Comparison of ENCODE assay signal across 12 mouse cellular contexts in genomic region chr3:130607924-130608323, GRCm38 (mm10). TPM values are rescaled to one million over a fixed set of nuclear protein-coding genes. Genes with fewer than 3 reads are reported as not detected.
DNase-seq lines count a peak whose midpoint lies in the region; ATAC-seq and TF ChIP-seq lines count a peak whose summit lies in the region.
"Had no signal": no experiment of that assay in that cellular context is flagged by ENCODE, and none has a peak within 500 bp of the region (broad histone marks: within the 10 kb centered on the region; RNA-seq: fewer than 3 reads in every experiment).

No protein-coding gene starts in this region.

- peak; percentile 10 for DNase-seq in forebrain, postnatal 0 days
- DNase-seq in forebrain, embryonic 11.5 days (ENCODE audit: low spot score): no peak
- DNase-seq in liver, postnatal 0 days: no peak
- no peak for DNase-seq in liver, embryonic 11.5 days (ENCODE audit: low spot score)
- DNase-seq in embryo, embryonic 11 days: peak; percentile 21
- DNase-seq in lung, postnatal 36 days: peak; percentile 34
- no peak for DNase-seq in MN1 (ENCODE audit: low spot score)
- DNase-seq in heart, postnatal 4 days: no peak
- DNase-seq: cerebellum, adult 9-10 months had no signal

- 91% methylated on average over 2 of the region's 2 CpGs for WGBS in forebrain, postnatal 0 days
- WGBS in forebrain, embryonic 11.5 days: 80% methylated on average over 2 of the region's 2 CpGs
- WGBS in liver, postnatal 0 days (ENCODE audit: insufficient replicate concordance): 76% methylated on average over 2 of the region's 2 CpGs
- 72% methylated on average over 2 of the region's 2 CpGs for WGBS in liver, embryonic 11.5 days

- no peak overlapping the region for H3K4me2 ChIP-seq in forebrain, postnatal 0 days (ENCODE audit: low read depth)
- H3K4me2 ChIP-seq in forebrain, embryonic 11.5 days (ENCODE audit: low read depth, low read length, severe bottlenecking): no peak overlapping the region
- no peak overlapping the region for H3K4me2 ChIP-seq in liver, postnatal 0 days (ENCODE audit: low read depth, low read length)
- no peak overlapping the region for H3K4me2 ChIP-seq in liver, embryonic 11.5 days
- H3K4me2 ChIP-seq: liver, embryonic 15.5 days had no signal

- ATAC-seq in forebrain, postnatal 0 days: no peak
- no peak for ATAC-seq in forebrain, embryonic 11.5 days (replicated peaks; ENCODE audit: low FRiP score)
- no peak for ATAC-seq in liver, postnatal 0 days
- no peak for ATAC-seq in liver, embryonic 11.5 days (replicated peaks; ENCODE audit: low FRiP score)

- no peaks in the 10 kb centered on the region for H3K9me3 ChIP-seq in forebrain, postnatal 0 days (ENCODE audit: low read length)
- H3K9me3 ChIP-seq in forebrain, embryonic 11.5 days (ENCODE audit: control insufficient read depth, low read length): no peaks in the 10 kb centered on the region
- H3K9me3 ChIP-seq in liver, postnatal 0 days (ENCODE audit: low read length): no peaks in the 10 kb centered on the region
- H3K9me3 ChIP-seq in liver, embryonic 11.5 days (ENCODE audit: control insufficient read depth, low read length): no peaks in the 10 kb centered on the region
- H3K9me3 ChIP-seq: liver, embryonic 15.5 days had no signal

- no peaks in the 10 kb centered on the region for H3K36me3 ChIP-seq in forebrain, postnatal 0 days (ENCODE audit: insufficient read depth)
- no peaks in the 10 kb centered on the region for H3K36me3 ChIP-seq in forebrain, embryonic 11.5 days (ENCODE audit: control insufficient read depth, insufficient read depth, low read length)
- H3K36me3 ChIP-seq in liver, postnatal 0 days (replicated peaks; ENCODE audit: insufficient read depth, low read length): no peaks in the 10 kb centered on the region
- no peaks in the 10 kb centered on the region for H3K36me3 ChIP-seq in liver, embryonic 11.5 days (ENCODE audit: control insufficient read depth, insufficient read depth, low read length)
- H3K36me3 ChIP-seq: liver, embryonic 15.5 days had no signal

- H3K9ac ChIP-seq in forebrain, postnatal 0 days: no peak overlapping the region
- H3K9ac ChIP-seq in forebrain, embryonic 11.5 days (ENCODE audit: low read length): no peak overlapping the region
- H3K9ac ChIP-seq in liver, postnatal 0 days (replicated peaks): no peak overlapping the region
- no peak overlapping the region for H3K9ac ChIP-seq in liver, embryonic 11.5 days (ENCODE audit: low read depth, low read length)
- H3K9ac ChIP-seq: liver, embryonic 15.5 days had no signal

- TF ChIP-seq CTCF in forebrain, postnatal 0 days (IDR thresholded peaks at IDR 0.05; ENCODE audit: low read depth): peak; percentile 60
- TF ChIP-seq CTCF in liver, postnatal 0 days (IDR thresholded peaks at IDR 0.05; ENCODE audit: low read depth): peak; percentile 66

- H3K27ac ChIP-seq in forebrain, postnatal 0 days (ENCODE audit: low read depth, low read length): no peak overlapping the region
- no peak overlapping the region for H3K27ac ChIP-seq in forebrain, embryonic 11.5 days (ENCODE audit: low read depth, low read length)
- no peak overlapping the region for H3K27ac ChIP-seq in liver, postnatal 0 days (ENCODE audit: low read depth)
- H3K27ac ChIP-seq in liver, embryonic 11.5 days (ENCODE audit: low read depth, low read length): no peak overlapping the region
- H3K27ac ChIP-seq: liver, embryonic 15.5 days had no signal

- H3K4me3 ChIP-seq in forebrain, postnatal 0 days (ENCODE audit: low read depth, low read length): no peak overlapping the region
- no peak overlapping the region for H3K4me3 ChIP-seq in forebrain, embryonic 11.5 days (ENCODE audit: low read depth, low read length)
- no peak overlapping the region for H3K4me3 ChIP-seq in liver, postnatal 0 days (ENCODE audit: low read depth, low read length)
- no peak overlapping the region for H3K4me3 ChIP-seq in liver, embryonic 11.5 days (ENCODE audit: low read depth, low read length)
- H3K4me3 ChIP-seq: liver, embryonic 15.5 days had no signal

- no peaks in the 10 kb centered on the region for H3K4me1 ChIP-seq in forebrain, postnatal 0 days (ENCODE audit: insufficient read depth)
- no peaks in the 10 kb centered on the region for H3K4me1 ChIP-seq in forebrain, embryonic 11.5 days (replicated peaks; ENCODE audit: control insufficient read depth, insufficient read depth, low read length)
- H3K4me1 ChIP-seq in liver, postnatal 0 days (ENCODE audit: insufficient read depth): no peaks in the 10 kb centered on the region
- H3K4me1 ChIP-seq in liver, embryonic 11.5 days (replicated peaks; ENCODE audit: control insufficient read depth, insufficient read depth, low read length): no peaks in the 10 kb centered on the region
- H3K4me1 ChIP-seq: liver, embryonic 15.5 days had no signal

- H3K27me3 ChIP-seq in forebrain, postnatal 0 days (ENCODE audit: insufficient read depth, low read length): no peaks in the 10 kb centered on the region
- H3K27me3 ChIP-seq in forebrain, embryonic 11.5 days (ENCODE audit: control insufficient read depth, insufficient read depth, low read length): no peaks in the 10 kb centered on the region
- H3K27me3 ChIP-seq in liver, postnatal 0 days (ENCODE audit: insufficient read depth, low read length): no peaks in the 10 kb centered on the region
- no peaks in the 10 kb centered on the region for H3K27me3 ChIP-seq in liver, embryonic 11.5 days (replicated peaks; ENCODE audit: control insufficient read depth, insufficient read depth, low read length)
- H3K27me3 ChIP-seq: liver, embryonic 15.5 days had no signal

- no peak for TF ChIP-seq EP300 in liver, postnatal 0 days (IDR thresholded peaks at IDR 0.05; ENCODE audit: low read depth)

RNA-seq across cellular contexts. Expression of gene Etnppl, which starts 9.3 kb away (rescaled TPM):
- not detected in 2 replicates for total RNA-seq in forebrain, postnatal 0 days (2014; rRNA removed)
- 0.03 and 0.05 TPM in 2 replicates for polyA plus RNA-seq in forebrain, postnatal 0 days (2015; fragmentation: Nextera tagmentation; extraction: Ambion mirVana)
- polyA plus RNA-seq in forebrain, embryonic 11.5 days (2014; fragmentation: Nextera tagmentation; extraction: Ambion mirVana): not detected in 2 replicates
- polyA plus RNA-seq in liver, postnatal 0 days (2015; fragmentation: Nextera tagmentation; extraction: Ambion mirVana): 42.6 and 49.1 TPM in 2 replicates
- not detected in 2 replicates for polyA plus RNA-seq in liver, embryonic 11.5 days (2014; fragmentation: Nextera tagmentation; extraction: Ambion mirVana)
- total RNA-seq in heart, postnatal 4 days (2021): under 1 TPM in 1 of 2 experiments, not detected in 1; 0.29 TPM
- total RNA-seq: ES-E14 had no signal
- polyA plus RNA-seq: heart, embryonic 16.5 days had no signal

Comparison
In these comparisons a context has a peak if more than half of its experiments do, and no peak if none do; other contexts are left out.
1. DNase-seq: peak in forebrain, postnatal 0 days (single experiment), embryo, embryonic 11 days (single experiment) and lung, postnatal 36 days (single experiment); none in forebrain, embryonic 11.5 days (single experiment), liver, postnatal 0 days (single experiment), liver, embryonic 11.5 days (single experiment), MN1 (single experiment) and heart, postnatal 4 days (single experiment).
2. RNA of gene Etnppl, which starts 9.3 kb away (polyA plus RNA-seq): 42.6 to 49.1 TPM in liver, postnatal 0 days; 0.03 to 0.05 TPM in forebrain, postnatal 0 days, not detected in forebrain, embryonic 11.5 days and not detected in liver, embryonic 11.5 days; every median in the first group is over 10 times any median in the second.